Mouse (Mus musculus) G1E (cell line): Measurements from ENCODE around the gene Hist2h3c2.
"Not testable (repeated sequence)": the region's sequence is repeated elsewhere in the genome, so short reads cannot be mapped to it uniquely, and the experiment has no call there.

Source experiments
- CTCF ChIP-seq: IDR thresholded peaks from 2 replicates; pipeline ENCODE4 v1.5.1; 2012; ENCODE audit warnings: low read depth, low read length, inconsistent platforms, mixed read lengths
- POLR2AphosphoS5 ChIP-seq: IDR thresholded peaks from 2 replicates; pipeline ENCODE4 v1.6.1; 2012; ENCODE audit warnings: low read depth, low read length, inconsistent platforms; ENCODE audit not compliant: insufficient replicate concordance
- TAL1 ChIP-seq: conservative IDR thresholded peaks from 2 replicates; pipeline ENCODE4 v1.6.1; 2012; ENCODE audit warnings: low read depth, low read length, inconsistent platforms, mixed read lengths

DNA sequence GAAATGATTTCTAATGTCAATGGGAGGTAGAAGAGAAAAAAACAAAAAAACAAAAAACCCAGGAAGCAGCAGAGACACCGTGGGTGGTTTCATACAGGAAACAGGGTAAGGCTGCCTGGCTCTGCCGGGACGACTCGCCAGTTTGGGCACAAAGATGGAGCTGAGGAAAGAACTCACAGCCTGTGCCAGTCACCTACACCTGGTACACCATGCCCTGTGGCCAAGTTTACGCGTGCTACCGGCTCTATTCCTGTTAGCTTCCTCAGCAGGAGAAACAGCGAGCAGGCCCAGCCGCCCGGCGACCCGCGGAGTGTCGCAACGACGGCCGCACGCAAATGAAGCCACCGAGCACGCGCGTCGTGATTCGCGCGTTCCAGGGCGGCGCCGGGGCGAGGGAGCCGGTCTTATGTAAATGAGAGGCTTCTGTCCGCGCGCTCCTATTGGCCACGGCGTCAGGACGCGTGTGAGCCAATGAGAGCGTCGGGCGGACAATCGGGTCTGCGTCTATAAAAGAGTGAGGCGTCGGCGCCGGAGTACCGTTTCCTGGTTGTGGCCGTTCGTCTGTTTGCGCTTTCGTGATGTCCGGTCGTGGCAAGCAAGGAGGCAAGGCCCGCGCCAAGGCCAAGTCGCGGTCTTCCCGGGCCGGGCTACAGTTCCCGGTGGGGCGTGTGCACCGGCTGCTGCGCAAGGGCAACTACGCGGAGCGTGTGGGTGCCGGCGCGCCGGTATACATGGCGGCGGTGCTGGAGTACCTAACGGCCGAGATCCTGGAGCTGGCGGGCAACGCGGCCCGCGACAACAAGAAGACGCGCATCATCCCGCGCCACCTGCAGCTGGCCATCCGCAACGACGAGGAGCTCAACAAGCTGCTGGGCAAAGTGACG is 6.3 kb upstream of the Hist2h3c2 start, which contains the start of gene Hist2h2aa1:
- not testable (repeated sequence) for TF ChIP-seq CTCF, POLR2AphosphoS5, TAL1
